Mouse (Mus musculus) cerebellum, postnatal 14 days (tissue): ENCODE data around the gene Prcc.
A peak's percentile ranks its signal among the peaks of the same experiment; 100 is the strongest.
"Not testable (repeated sequence)": the region's sequence is repeated elsewhere in the genome, so short reads cannot be mapped to it uniquely, and the experiment has no call there.

Source experiments
- DNase-seq, 2 experiments: peaks; one replicate each; pipeline ENCODE4 v3.0.0; 2021; ENCODE audit warnings: mixed read lengths in 2 of 2

The Prcc gene

GRCm38 (mm10) chr3:87840858-87841257 lies 44.5 kb downstream of the Prcc start:
- no peak for DNase-seq

GRCm38 (mm10) chr3:87838622-87839021 lies 46.8 kb downstream of the Prcc start:
- peak; percentile 89 to 92 for DNase-seq

GRCm38 (mm10) chr3:87833482-87833881 lies 51.9 kb downstream of the Prcc start:
- no peak for DNase-seq

- DNase-seq = no peak
Measured at GRCm38 (mm10) chr3:87832109-87832859, 53.1 kb downstream of the Prcc start.

DNA sequence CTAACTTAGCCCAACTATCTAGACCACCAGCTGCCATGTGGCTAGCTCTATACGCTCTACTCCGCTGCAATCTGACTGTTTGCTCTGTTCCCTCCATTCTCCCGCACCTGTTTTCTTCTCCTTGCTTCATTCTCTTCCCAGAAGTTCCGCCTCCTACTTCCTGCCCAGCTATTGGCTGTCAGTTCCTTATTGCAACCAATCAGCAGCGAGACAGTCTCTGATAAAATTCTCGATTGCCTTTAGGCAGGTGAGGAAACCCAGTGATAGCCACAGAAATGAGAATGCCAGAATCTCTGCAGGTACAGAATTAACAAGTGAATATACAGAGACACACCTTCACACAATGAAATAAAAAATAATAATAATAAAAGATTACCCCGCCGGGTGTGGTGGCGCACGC lies 56.4 kb downstream of the Prcc start:
- DNase-seq = no peak

- DNase-seq = no peak
Measured at GRCm38 (mm10) chr3:87828435-87828834, 57.0 kb downstream of the Prcc start.

- DNase-seq = not testable (repeated sequence)
Measured at GRCm38 (mm10) chr3:87824206-87824605, 61.2 kb downstream of the Prcc start, which contains the start of gene Pear1. Pear1 (minus strand) TSS chr3:87824306.

DNA sequence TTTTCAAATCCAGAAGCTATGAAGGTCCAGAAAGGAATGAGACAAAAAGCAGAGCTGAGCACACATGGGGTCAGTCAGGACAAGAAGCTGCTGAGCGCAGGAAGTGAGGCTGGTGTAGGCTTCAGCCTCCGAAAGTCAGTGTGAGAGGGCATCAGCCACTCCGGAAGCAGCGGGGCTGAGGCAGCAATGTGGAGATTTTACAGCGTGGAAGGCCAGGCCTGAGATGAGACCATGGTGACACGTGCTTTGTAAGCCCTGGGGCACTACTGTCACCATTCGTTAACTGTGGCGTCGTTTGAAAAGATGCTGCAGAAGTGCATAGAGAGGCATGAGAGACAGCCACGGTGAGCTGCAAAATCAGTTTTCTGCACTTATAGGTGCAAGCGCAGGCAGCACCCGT lies 67.2 kb downstream of the Prcc start:
- DNase-seq = no peak

DNA sequence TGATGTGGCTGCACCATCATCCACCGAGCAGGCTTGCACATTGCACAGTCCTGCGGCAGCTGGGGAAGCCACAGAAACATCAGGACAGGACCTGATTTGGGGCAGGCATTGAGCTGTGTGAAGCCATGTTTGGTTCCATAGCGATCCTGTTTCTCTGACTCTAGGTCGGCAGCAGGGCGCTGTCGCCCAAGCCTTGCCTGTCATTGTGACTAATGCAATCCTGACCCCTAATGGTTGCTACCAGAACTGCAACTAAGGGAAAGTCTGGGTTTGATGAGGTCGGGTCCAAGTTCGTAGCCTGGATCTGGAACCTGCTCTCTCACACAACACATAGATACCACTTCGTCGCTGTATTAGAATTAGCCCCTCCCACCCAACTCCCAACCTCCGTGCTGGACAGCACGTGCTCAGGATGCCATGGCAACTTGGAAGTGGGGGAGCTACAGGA lies 68.7 kb downstream of the Prcc start:
- peak; percentile 87 to 91 for DNase-seq

DNA sequence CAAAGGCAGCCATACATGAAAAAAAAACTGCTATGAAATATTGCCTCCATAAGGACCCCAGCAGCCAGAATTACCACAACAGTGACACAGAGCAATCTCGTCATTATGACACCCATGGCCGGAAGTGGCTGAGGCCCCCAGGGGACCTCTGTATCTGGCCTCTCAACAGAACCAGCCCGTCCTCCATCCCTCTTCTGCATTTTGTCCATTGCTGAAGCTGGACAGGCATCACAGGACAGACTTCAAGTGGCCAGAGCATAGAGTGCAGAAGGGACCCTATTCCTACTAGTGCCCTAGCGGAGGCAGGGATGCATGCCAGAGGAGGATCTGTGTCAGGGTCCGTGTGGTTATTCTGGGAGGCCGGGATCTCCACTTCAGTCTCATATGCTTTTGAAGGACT lies 69.2 kb downstream of the Prcc start:
- no peak for DNase-seq

- DNase-seq = no peak
Measured at GRCm38 (mm10) chr3:87812873-87813272, 72.5 kb downstream of the Prcc start.

- no peak for DNase-seq
Measured at GRCm38 (mm10) chr3:87812413-87812812, 73.0 kb downstream of the Prcc start.

- no peak for DNase-seq
Measured at GRCm38 (mm10) chr3:87811297-87811696, 74.1 kb downstream of the Prcc start.

- DNase-seq = no peak
Measured at GRCm38 (mm10) chr3:87809322-87809962, 76.0 kb downstream of the Prcc start.
